Mouse (Mus musculus) CH12.LX (cell line): Measurements from ENCODE around the gene Sema7a. TPM values are rescaled to one million over a fixed set of nuclear protein-coding genes. Genes with fewer than 3 reads are reported as not detected.

ENCODE experiments used
- DNase-seq: peaks from one replicate; pipeline ENCODE4 v3.0.0-alpha.2; 2013; ENCODE audit errors: extremely low read depth
- H3K27ac ChIP-seq: 2 replicates; pipeline ENCODE4 v1.5.1; 2012; ENCODE audit warnings: low read depth, mild to moderate bottlenecking, control low read depth, moderate library complexity; ENCODE audit not compliant: insufficient read depth
- H3K27me3 ChIP-seq: replicated peaks from 2 replicates; pipeline ENCODE3; 2012; ENCODE audit warnings: inconsistent platforms
- H3K36me3 ChIP-seq, 2 experiments: replicated peaks in 1 of 2; 2 replicates each; pipeline versions ENCODE3 to v1.6.1; 2012; ENCODE audit warnings: inconsistent platforms in 1 of 2, low read length in 1 of 2, mild to moderate bottlenecking in 1 of 2, mixed read lengths in 1 of 2, moderate library complexity in 1 of 2; ENCODE audit not compliant: control insufficient read depth in 1 of 2, insufficient read depth in 1 of 2
- H3K4me1 ChIP-seq, 2 experiments: 2 replicates each; pipeline ENCODE4 v1.6.1; 2012; ENCODE audit warnings: inconsistent platforms in 1 of 2, moderate library complexity in 1 of 2; ENCODE audit not compliant: insufficient read depth in 2 of 2, control insufficient read depth in 1 of 2
- H3K4me2 ChIP-seq: 2 replicates; pipeline ENCODE4 v1.6.1; 2012; ENCODE audit warnings: low read depth, mild to moderate bottlenecking, control low read depth; ENCODE audit not compliant: poor library complexity, insufficient read depth, severe bottlenecking
- H3K4me3 ChIP-seq, 3 experiments: fragments of 150-350 bp in 1 of 3; sonication (generic) in 1 of 3; replicated peaks in 1 of 3; 2 replicates each; pipeline versions ENCODE3 to v1.5.1; 2011 to 2012; ENCODE audit warnings: low read depth in 2 of 3, low read length in 2 of 3, mild to moderate bottlenecking in 2 of 3, moderate library complexity in 2 of 3, control low read depth in 1 of 3, improper control_type of control experiment in 1 of 3, inconsistent platforms in 1 of 3, mixed read lengths in 1 of 3; ENCODE audit not compliant: poor library complexity in 1 of 3
- H3K79me2 ChIP-seq: replicated peaks from 2 replicates; pipeline ENCODE4 v1.6.1; 2012; ENCODE audit warnings: mild to moderate bottlenecking, moderate library complexity; ENCODE audit not compliant: control insufficient read depth, poor library complexity, insufficient read depth, severe bottlenecking; ENCODE audit errors: extremely low read depth
- H3K9ac ChIP-seq: 2 replicates; pipeline ENCODE4 v1.6.1; 2012; ENCODE audit warnings: low read depth, mild to moderate bottlenecking, control low read depth, moderate library complexity; ENCODE audit not compliant: insufficient read depth
- H3K9me3 ChIP-seq: replicated peaks from 2 replicates; pipeline ENCODE3; 2012; ENCODE audit warnings: low read length, inconsistent platforms, mixed read lengths
- BHLHE40 ChIP-seq: IDR thresholded peaks from 2 replicates; pipeline ENCODE4 v1.6.1; 2011; ENCODE audit warnings: mild to moderate bottlenecking, low read depth, low read length, improper control_type of control experiment
- CHD1 ChIP-seq: IDR thresholded peaks from 2 replicates; pipeline ENCODE4 v1.6.1; 2012; ENCODE audit warnings: low read depth, low read length, improper control_type of control experiment, inconsistent platforms
- CHD2 ChIP-seq: IDR thresholded peaks from 2 replicates; pipeline ENCODE4 v1.6.1; 2011; ENCODE audit warnings: low read length, improper control_type of control experiment
- CTCF ChIP-seq, 2 experiments: IDR thresholded peaks in 1 of 2; conservative IDR thresholded peaks in 1 of 2; 2 replicates each; pipeline ENCODE4 v1.5.1; 2011 to 2012; ENCODE audit warnings: low read depth in 2 of 2, low read length in 2 of 2, improper control_type of control experiment in 1 of 2, inconsistent platforms in 1 of 2, mild to moderate bottlenecking in 1 of 2, moderate library complexity in 1 of 2
- ELF1 ChIP-seq: IDR thresholded peaks from 2 replicates; pipeline ENCODE4 v1.6.1; 2014; ENCODE audit warnings: low read depth, mild to moderate bottlenecking, inconsistent platforms, low read length, improper control_type of control experiment
- EP300 ChIP-seq: IDR thresholded peaks from 2 replicates; pipeline ENCODE4 v1.6.1; 2011; ENCODE audit warnings: low read length, improper control_type of control experiment
- ETS1 ChIP-seq: conservative IDR thresholded peaks from 2 replicates; pipeline ENCODE4 v1.6.1; 2012; ENCODE audit warnings: low read depth, mild to moderate bottlenecking, inconsistent platforms, low read length, improper control_type of control experiment, moderate library complexity
- GABPA ChIP-seq: IDR thresholded peaks from 2 replicates; pipeline ENCODE4 v1.6.1; 2012; ENCODE audit warnings: low read depth, low read length, improper control_type of control experiment, inconsistent platforms; ENCODE audit not compliant: insufficient replicate concordance
- IRF4 ChIP-seq: IDR thresholded peaks from 2 replicates; pipeline ENCODE4 v1.6.1; 2014; ENCODE audit warnings: low read depth, mild to moderate bottlenecking, inconsistent platforms, low read length, improper control_type of control experiment
- JUND ChIP-seq: conservative IDR thresholded peaks from 2 replicates; pipeline ENCODE4 v1.6.1; 2011; ENCODE audit warnings: low read depth, low read length, improper control_type of control experiment
- KAT2A ChIP-seq: IDR thresholded peaks from 2 replicates; pipeline ENCODE4 v1.6.1; 2012; ENCODE audit warnings: low read length, improper control_type of control experiment, inconsistent platforms; ENCODE audit not compliant: insufficient replicate concordance
- MAX ChIP-seq: IDR thresholded peaks from 2 replicates; pipeline ENCODE4 v1.6.1; 2011; ENCODE audit warnings: low read length, improper control_type of control experiment
- MAZ ChIP-seq: IDR thresholded peaks from 2 replicates; pipeline ENCODE4 v1.6.1; 2012; ENCODE audit warnings: low read depth, mild to moderate bottlenecking, inconsistent platforms, low read length, improper control_type of control experiment, moderate library complexity
- MEF2A ChIP-seq: IDR thresholded peaks from 2 replicates; pipeline ENCODE4 v1.6.1; 2014; ENCODE audit warnings: low read depth, mild to moderate bottlenecking, inconsistent platforms, low read length, improper control_type of control experiment, borderline replicate concordance
- MXI1 ChIP-seq: IDR thresholded peaks from 2 replicates; pipeline ENCODE4 v1.6.1; 2011; ENCODE audit warnings: mild to moderate bottlenecking, low read depth, low read length, improper control_type of control experiment
- NRF1 ChIP-seq: IDR thresholded peaks from 2 replicates; pipeline ENCODE4 v1.6.1; 2014; ENCODE audit warnings: low read depth, mild to moderate bottlenecking, inconsistent platforms, low read length, improper control_type of control experiment, moderate library complexity
- PAX5 ChIP-seq: IDR thresholded peaks from 2 replicates; pipeline ENCODE4 v1.6.1; 2012; ENCODE audit warnings: low read length, inconsistent platforms, mixed read lengths
- POLR2A ChIP-seq: IDR thresholded peaks from 2 replicates; pipeline ENCODE4 v1.6.1; 2011; ENCODE audit warnings: low read depth, mild to moderate bottlenecking, improper control_type of control experiment, low read length
- POLR2AphosphoS2 ChIP-seq: IDR thresholded peaks from 2 replicates; pipeline ENCODE4 v1.6.1; 2011; ENCODE audit warnings: low read depth, low read length, improper control_type of control experiment
- RAD21 ChIP-seq: IDR thresholded peaks from 2 replicates; pipeline ENCODE4 v1.6.1; 2011; ENCODE audit warnings: low read depth, mild to moderate bottlenecking, low read length, improper control_type of control experiment, moderate library complexity
- SIN3A ChIP-seq: IDR thresholded peaks from 2 replicates; pipeline ENCODE4 v1.6.1; 2012; ENCODE audit warnings: low read length, improper control_type of control experiment, inconsistent platforms
- TCF12 ChIP-seq: IDR thresholded peaks from 2 replicates; pipeline ENCODE4 v1.6.1; 2014; ENCODE audit warnings: low read depth, mild to moderate bottlenecking, inconsistent platforms, low read length, improper control_type of control experiment
- UBTF ChIP-seq: IDR thresholded peaks from 2 replicates; pipeline ENCODE4 v1.6.1; 2012; ENCODE audit warnings: low read depth, mild to moderate bottlenecking, inconsistent platforms, low read length, improper control_type of control experiment, moderate library complexity
- USF1 ChIP-seq: IDR thresholded peaks from 2 replicates; pipeline ENCODE4 v1.6.1; 2014; ENCODE audit warnings: low read depth, mild to moderate bottlenecking, inconsistent platforms, low read length, improper control_type of control experiment
- USF2 ChIP-seq: conservative IDR thresholded peaks from 2 replicates; pipeline ENCODE4 v1.6.1; 2011; ENCODE audit warnings: low read depth, low read length, improper control_type of control experiment
- ZKSCAN1 ChIP-seq: IDR thresholded peaks from 2 replicates; pipeline ENCODE4 v1.6.1; 2012; ENCODE audit warnings: low read depth, inconsistent platforms, low read length, improper control_type of control experiment, borderline replicate concordance
- ZMIZ1 ChIP-seq: IDR thresholded peaks from 2 replicates; pipeline ENCODE4 v1.6.1; 2012; ENCODE audit warnings: low read depth, mild to moderate bottlenecking, inconsistent platforms, low read length, improper control_type of control experiment
- ZNF384 ChIP-seq: IDR thresholded peaks from 2 replicates; pipeline ENCODE4 v1.6.1; 2012; ENCODE audit warnings: low read depth, low read length, improper control_type of control experiment, inconsistent platforms
- dilution Hi-C: fragments of 300-500 bp; cut with MboI; formaldehyde crosslinking; loops from 2 replicates; pipeline ENCODE4 v1.14.3; 2020; ENCODE audit warnings: low sequenced_read_pairs; ENCODE audit not compliant: extremely low pct_unique_long_range_greater_than_20kb, extremely low pct_ligation_motif_present
- in situ Hi-C: fragments of 300-500 bp; cut with MboI; formaldehyde crosslinking; loops from 3 replicates; pipeline ENCODE4 v1.14.3; 2019; ENCODE audit warnings: low sequenced_read_pairs, low pct_ligation_motif_present, low pct_unique_long_range_greater_than_20kb, mixed read lengths
- polyA plus RNA-seq: library from polyadenylated mRNA; unstranded; fragments of >175 nt; gene quantifications from 2 replicates; pipeline ENCODE4 v1.2.1, GENCODE M21; 2012; ENCODE audit warnings: low read depth; ENCODE audit not compliant: insufficient read length
- total RNA-seq, 2 experiments: library from RNA; depleted of rRNA; stranded (reverse); fragments of 300-350 nt in 1 of 2; fragments of >200 nt in 1 of 2; gene quantifications; 2 replicates each; pipeline ENCODE4 v1.2.3; 2012 to 2014

Sema7a gene
- total and polyA plus RNA-seq, 3 experiments: 88.6 to 181 (median 89.4) TPM

DNA sequence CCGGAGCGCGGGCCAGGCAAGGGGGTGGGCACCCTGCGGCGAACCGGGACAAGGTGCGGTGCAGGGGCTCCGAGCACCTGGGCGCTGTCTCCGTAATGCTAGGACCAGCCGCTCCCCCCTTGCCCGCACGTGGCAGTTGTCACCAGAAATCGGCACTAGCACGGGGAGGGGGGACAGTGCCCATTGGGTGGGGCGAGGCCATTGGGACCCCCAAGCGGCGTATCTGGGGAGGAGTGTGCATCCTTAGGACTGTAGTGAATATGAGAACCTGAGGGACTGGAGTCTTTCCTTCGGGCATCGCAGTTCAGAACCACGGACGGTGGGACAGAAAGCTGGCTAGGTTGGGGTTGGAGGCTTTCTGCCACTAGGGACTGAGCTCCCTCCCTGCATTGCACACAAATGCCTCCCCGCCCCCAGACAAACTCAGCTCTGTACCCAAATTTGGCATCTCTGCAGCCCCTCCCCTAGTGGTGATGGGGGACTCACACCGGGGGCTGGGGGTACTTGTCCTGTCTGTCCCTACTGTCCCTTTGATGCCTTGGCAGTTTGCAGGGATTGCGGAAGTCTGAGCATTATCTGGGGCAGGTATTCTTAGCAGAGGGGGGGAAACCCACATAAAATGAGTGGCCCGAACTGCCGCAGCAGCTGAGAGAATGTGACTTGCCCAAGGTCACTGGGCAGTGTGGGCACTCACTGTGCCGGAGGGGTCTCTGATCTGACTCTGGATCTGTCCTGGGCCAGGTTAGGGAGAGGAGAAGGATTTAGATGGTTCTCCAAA, 1.1 kb downstream of the Sema7a start (continued):
- no peak for TF ChIP-seq ZKSCAN1
- no peak for TF ChIP-seq IRF4
- TF ChIP-seq PAX5: no peak
- no peak for TF ChIP-seq GABPA
- TF ChIP-seq ZNF384: no peak
- TF ChIP-seq ZMIZ1: no peak
- TF ChIP-seq MEF2A: peak; percentile 54; the same call in 1 of the 2 replicates
- TF ChIP-seq CTCF (conservative IDR thresholded peaks at IDR 0.05 in 1 of 2, IDR thresholded peaks at IDR 0.05 in 1 of 2; ENCODE audit: low read depth in 2 of 2, low read length in 2 of 2): no peak; a peak in 1 of 4 replicates

DNA sequence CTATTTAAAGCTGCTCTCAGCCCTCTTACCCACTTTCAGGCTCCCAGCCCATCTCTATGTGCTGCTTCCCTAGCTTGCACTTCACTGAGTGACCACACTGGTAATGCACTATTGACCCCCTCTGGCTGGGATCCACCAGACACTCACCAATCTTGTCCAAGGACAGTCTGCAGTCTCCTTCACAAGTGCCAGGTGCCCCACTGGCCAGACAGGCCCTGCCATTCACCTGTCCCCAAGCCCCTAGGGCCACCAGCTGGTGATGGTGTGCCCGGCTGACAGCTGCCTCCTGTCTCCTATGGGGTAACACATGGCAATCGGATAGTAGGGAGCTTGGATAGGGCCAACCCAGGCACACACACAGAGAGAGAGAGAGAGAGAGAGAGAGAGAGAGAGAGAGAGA, 2.1 kb downstream of the Sema7a start:
- Histone ChIP-seq H3K4me2 (peak overlapping the region; percentile 95), H3K27ac (peak overlapping the region; percentile 96)
- no peak for DNase-seq
- dilution Hi-C loops: no loop called here
- TF ChIP-seq POLR2A: no peak; the same call in 1 of the 2 replicates
- TF ChIP-seq UBTF: peak; percentile 30; the same call in 1 of the 2 replicates
- TF ChIP-seq, all 38 proteins: peak for 1
- in situ Hi-C loops: no loop called here
- Histone ChIP-seq H3K9me3 (no peaks in the 10 kb centered on the region), H3K36me3 (peaks cover 45 to 57% of the 10 kb centered on the region in 2 experiments), H3K4me1 (peaks cover 29 to 64% of the 10 kb centered on the region in 2 experiments), H3K9ac (peak overlapping the region; percentile 99), H3K4me3 (peak overlapping the region; percentile 94 to 100 (median 99)), H3K27me3 (no peaks in the 10 kb centered on the region), H3K79me2 (peaks cover 86% of the 10 kb centered on the region)

DNA sequence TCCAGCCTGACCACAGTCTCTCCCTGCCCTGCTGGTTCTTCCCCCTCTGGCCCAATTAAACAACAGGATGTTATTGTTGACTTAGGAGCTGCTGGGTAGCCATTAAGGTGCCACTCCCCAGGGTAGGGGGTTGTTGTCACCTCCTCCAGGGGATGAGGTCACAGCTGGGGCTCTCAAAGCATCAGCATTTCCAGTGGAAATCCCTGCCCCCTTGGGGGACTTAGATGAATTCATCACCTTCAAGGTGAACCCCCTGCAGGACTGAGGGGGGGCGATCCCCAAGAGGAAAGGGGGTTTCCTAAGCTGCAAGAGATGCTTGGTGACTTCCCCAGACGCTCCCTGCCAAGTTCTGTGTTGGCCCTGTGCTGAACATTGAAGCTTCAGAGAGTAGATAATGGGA, 3.2 kb downstream of the Sema7a start:
- Histone ChIP-seq H3K9me3 (no peaks in the 10 kb centered on the region), H3K36me3 (peaks cover 46 to 63% of the 10 kb centered on the region in 2 experiments), H3K27ac (peak overlapping the region; percentile 96), H3K9ac (peak overlapping the region; percentile 99), H3K4me3 (peak overlapping the region; percentile 94 to 100 (median 99)), H3K79me2 (peaks cover 97% of the 10 kb centered on the region), H3K4me2 (peak overlapping the region; percentile 95), H3K4me1 (peaks cover 29 to 64% of the 10 kb centered on the region in 2 experiments), H3K27me3 (no peaks in the 10 kb centered on the region)
- DNase-seq: peak; percentile 88
- in situ Hi-C loops: no loop called here
- dilution Hi-C loops: no loop called here
- TF ChIP-seq CHD2: peak; percentile 76
- 0 out of 2 replicates have a peak, but pooled peaks have one; percentile 19 for TF ChIP-seq JUND
- peak; percentile 73 for TF ChIP-seq EP300
- no peak; the same call in 1 of the 2 replicates for TF ChIP-seq POLR2AphosphoS2
- 0 out of 2 replicates have a peak, but pooled peaks have one; percentile 40 for TF ChIP-seq MXI1
- TF ChIP-seq POLR2A: no peak; the same call in 1 of the 2 replicates
- peak; percentile 100 for TF ChIP-seq ETS1
- TF ChIP-seq BHLHE40: peak; percentile 74
- 0 out of 2 replicates have a peak, but pooled peaks have one; percentile 31 for TF ChIP-seq ELF1
- TF ChIP-seq SIN3A: peak; percentile 86; the same call in 1 of the 2 replicates
- peak; percentile 61; the same call in 1 of the 2 replicates for TF ChIP-seq KAT2A
- peak; percentile 92 for TF ChIP-seq MAZ
- peak; percentile 44 for TF ChIP-seq ZMIZ1
- no peak for TF ChIP-seq GABPA
- no peak for TF ChIP-seq CHD1
- TF ChIP-seq TCF12: peak; percentile 89
- peak; percentile 79 for TF ChIP-seq IRF4
- TF ChIP-seq CTCF (conservative IDR thresholded peaks at IDR 0.05 in 1 of 2, IDR thresholded peaks at IDR 0.05 in 1 of 2; ENCODE audit: low read depth in 2 of 2, low read length in 2 of 2): no peak
- TF ChIP-seq USF1: no peak
- no peak for TF ChIP-seq USF2
- TF ChIP-seq MAX: no peak
- peak; percentile 86 for TF ChIP-seq MEF2A
- no peak for TF ChIP-seq RAD21
- TF ChIP-seq NRF1: no peak
